In genomic region chr12:69472912-69473311, GRCm38 (mm10) we compare ENCODE assay signal across 15 mouse cellular contexts.
DNase-seq lines count a peak whose midpoint lies in the region; ATAC-seq and TF ChIP-seq lines count a peak whose summit lies in the region.
"Had no signal": no experiment of that assay in that cellular context is flagged by ENCODE, and none has a peak within 500 bp of the region (broad histone marks: within the 10 kb centered on the region; RNA-seq: fewer than 3 reads in every experiment).

No protein-coding gene starts in this region.

- DNase-seq in heart, postnatal 25 days (ENCODE audit: low spot score): no peak
- peak; percentile 67 for DNase-seq in midbrain, postnatal 0 days (ENCODE audit: low spot score)
- DNase-seq in midbrain, embryonic 14.5 days: no peak
- DNase-seq in embryonic facial prominence, embryonic 14.5 days (ENCODE audit: low spot score): peak; percentile 88
- DNase-seq in testis, postnatal 10 days (ENCODE audit: low spot score): no peak
- DNase-seq: adrenal gland, postnatal 10 days; cerebellum, adult 11-12 months; lung, adult 2 months had no signal

- peaks cover 35% of the 10 kb centered on the region for H3K4me1 ChIP-seq in heart, embryonic 16.5 days (ENCODE audit: control insufficient read depth, insufficient read depth, low read length)
- H3K4me1 ChIP-seq in midbrain, postnatal 0 days (ENCODE audit: insufficient read depth, low read length): peaks cover 11% of the 10 kb centered on the region; the same call in 1 of the 2 replicates
- peaks cover 6% of the 10 kb centered on the region; the same call in 1 of the 2 replicates for H3K4me1 ChIP-seq in midbrain, embryonic 14.5 days (ENCODE audit: control insufficient read depth, insufficient read depth, low read length)
- H3K4me1 ChIP-seq in embryonic facial prominence, embryonic 14.5 days (ENCODE audit: control insufficient read depth, insufficient read depth, low read length): peaks cover 45% of the 10 kb centered on the region

- H3K4me2 ChIP-seq in heart, embryonic 16.5 days (ENCODE audit: low read depth, low read length): no peak overlapping the region
- no peak overlapping the region for H3K4me2 ChIP-seq in midbrain, postnatal 0 days (ENCODE audit: low read depth, low read length, poor library complexity, severe bottlenecking)
- no peak overlapping the region for H3K4me2 ChIP-seq in midbrain, embryonic 14.5 days (ENCODE audit: low read length)
- H3K4me2 ChIP-seq in embryonic facial prominence, embryonic 14.5 days (ENCODE audit: low read depth, low read length): no peak overlapping the region
- H3K4me2 ChIP-seq: hindbrain, embryonic 15.5 days; midbrain, embryonic 13.5 days; neural tube, embryonic 12.5 days had no signal

- no peaks in the 10 kb centered on the region for H3K36me3 ChIP-seq in heart, embryonic 16.5 days (ENCODE audit: control insufficient read depth, insufficient read depth)
- H3K36me3 ChIP-seq in midbrain, postnatal 0 days (ENCODE audit: insufficient read depth, low read length): no peaks in the 10 kb centered on the region
- no peaks in the 10 kb centered on the region for H3K36me3 ChIP-seq in midbrain, embryonic 14.5 days (ENCODE audit: control insufficient read depth, insufficient read depth, low read length)
- H3K36me3 ChIP-seq in embryonic facial prominence, embryonic 14.5 days (ENCODE audit: control insufficient read depth, insufficient read depth, low read length): no peaks in the 10 kb centered on the region
- H3K36me3 ChIP-seq: heart, embryonic 10.5 days; hindbrain, embryonic 15.5 days; midbrain, embryonic 13.5 days; neural tube, embryonic 12.5 days had no signal

- TF ChIP-seq CTCF in midbrain, postnatal 0 days (IDR thresholded peaks at IDR 0.05): no peak

- H3K27ac ChIP-seq in heart, embryonic 16.5 days (ENCODE audit: low read length): peak overlapping the region; percentile 7; the same call in 1 of the 2 replicates
- no peak overlapping the region for H3K27ac ChIP-seq in midbrain, postnatal 0 days (ENCODE audit: low read depth, low read length)
- no peak overlapping the region for H3K27ac ChIP-seq in midbrain, embryonic 14.5 days (replicated peaks; ENCODE audit: low read depth, low read length)
- H3K27ac ChIP-seq in embryonic facial prominence, embryonic 14.5 days (replicated peaks; ENCODE audit: low read depth, low read length): peak overlapping the region; percentile 82; the same call in 1 of the 2 replicates
- H3K27ac ChIP-seq: heart, embryonic 10.5 days; hindbrain, embryonic 15.5 days; midbrain, embryonic 13.5 days; neural tube, embryonic 12.5 days had no signal

- WGBS in heart, embryonic 16.5 days: 79% methylated on average over 9 of the region's 9 CpGs
- WGBS in midbrain, postnatal 0 days: 87% methylated on average over 9 of the region's 9 CpGs
- 85% methylated on average over 9 of the region's 9 CpGs for WGBS in midbrain, embryonic 14.5 days
- 78% methylated on average over 9 of the region's 9 CpGs for WGBS in embryonic facial prominence, embryonic 14.5 days

- H3K27me3 ChIP-seq in heart, embryonic 16.5 days (ENCODE audit: control insufficient read depth, insufficient read depth, low read length): no peaks in the 10 kb centered on the region
- no peaks in the 10 kb centered on the region for H3K27me3 ChIP-seq in midbrain, postnatal 0 days (ENCODE audit: insufficient read depth, low read length)
- H3K27me3 ChIP-seq in midbrain, embryonic 14.5 days (ENCODE audit: control insufficient read depth, insufficient read depth, low read length): no peaks in the 10 kb centered on the region
- H3K27me3 ChIP-seq in embryonic facial prominence, embryonic 14.5 days (replicated peaks; ENCODE audit: control insufficient read depth, insufficient read depth, low read length): no peaks in the 10 kb centered on the region
- H3K27me3 ChIP-seq: hindbrain, embryonic 15.5 days; neural tube, embryonic 12.5 days had no signal

- intact Hi-C loops in heart, postnatal 25 days (cut with DNase I): no loop called here

- no peak overlapping the region for H3K4me3 ChIP-seq in heart, embryonic 16.5 days (ENCODE audit: low read length)
- H3K4me3 ChIP-seq in midbrain, postnatal 0 days (ENCODE audit: low read depth, low read length): no peak overlapping the region
- H3K4me3 ChIP-seq in midbrain, embryonic 14.5 days (replicated peaks; ENCODE audit: low read depth, low read length): no peak overlapping the region
- no peak overlapping the region for H3K4me3 ChIP-seq in embryonic facial prominence, embryonic 14.5 days (ENCODE audit: low read depth, low read length)
- H3K4me3 ChIP-seq: erythroblast, embryonic 14.5 days; heart, embryonic 10.5 days; hindbrain, embryonic 15.5 days; midbrain, embryonic 13.5 days; neural tube, embryonic 12.5 days had no signal

- H3K9me3 ChIP-seq in heart, embryonic 16.5 days (replicated peaks; ENCODE audit: control insufficient read depth, low read length): no peaks in the 10 kb centered on the region
- H3K9me3 ChIP-seq in midbrain, postnatal 0 days (ENCODE audit: low read length): no peaks in the 10 kb centered on the region
- no peaks in the 10 kb centered on the region for H3K9me3 ChIP-seq in midbrain, embryonic 14.5 days (ENCODE audit: control insufficient read depth, low read length)
- H3K9me3 ChIP-seq in embryonic facial prominence, embryonic 14.5 days (ENCODE audit: control insufficient read depth, low read length): no peaks in the 10 kb centered on the region
- H3K9me3 ChIP-seq: heart, embryonic 10.5 days; hindbrain, embryonic 15.5 days; midbrain, embryonic 13.5 days; neural tube, embryonic 12.5 days had no signal

- ATAC-seq in heart, embryonic 16.5 days (replicated peaks; ENCODE audit: extremely low read depth, insufficient read depth, low FRiP score): no peak
- no peak for ATAC-seq in midbrain, postnatal 0 days (ENCODE audit: low FRiP score)
- ATAC-seq in midbrain, embryonic 14.5 days (ENCODE audit: low FRiP score, low TSS enrichment): no peak
- ATAC-seq in embryonic facial prominence, embryonic 14.5 days (ENCODE audit: low read depth): no peak
- no peak; the same call in 1 of the 2 replicates for ATAC-seq in megakaryocyte, adult 5-6 weeks (ENCODE audit: poor library complexity, severe bottlenecking)
- ATAC-seq: midbrain, embryonic 13.5 days had no signal

- no peak overlapping the region for H3K9ac ChIP-seq in heart, embryonic 16.5 days (ENCODE audit: low read length)
- H3K9ac ChIP-seq in midbrain, postnatal 0 days (replicated peaks; ENCODE audit: low read length, poor library complexity, severe bottlenecking): no peak overlapping the region
- no peak overlapping the region for H3K9ac ChIP-seq in midbrain, embryonic 14.5 days (replicated peaks; ENCODE audit: low read length)
- no peak overlapping the region for H3K9ac ChIP-seq in embryonic facial prominence, embryonic 14.5 days (ENCODE audit: low read depth, low read length)
- H3K9ac ChIP-seq: hindbrain, embryonic 15.5 days; midbrain, embryonic 13.5 days; neural tube, embryonic 12.5 days had no signal

Comparison
In these comparisons a context has a peak if more than half of its experiments do, and no peak if none do; other contexts are left out.
1. DNase-seq: peak in midbrain, postnatal 0 days (single experiment) and embryonic facial prominence, embryonic 14.5 days (single experiment); none in heart, postnatal 25 days (single experiment), midbrain, embryonic 14.5 days (single experiment) and testis, postnatal 10 days (single experiment).
2. H3K27ac ChIP-seq: peak in heart, embryonic 16.5 days (single experiment) and embryonic facial prominence, embryonic 14.5 days (single experiment); none in midbrain, postnatal 0 days (single experiment) and midbrain, embryonic 14.5 days (single experiment).